Mouse (Mus musculus) thymus, postnatal 10 days (tissue): ENCODE results near the gene Scnn1g.

Source experiments
- DNase-seq, 2 experiments: peaks; one replicate each; pipeline ENCODE4 v3.0.0; 2021; ENCODE audit warnings: low spot score in 2 of 2

Gene Scnn1g

DNA sequence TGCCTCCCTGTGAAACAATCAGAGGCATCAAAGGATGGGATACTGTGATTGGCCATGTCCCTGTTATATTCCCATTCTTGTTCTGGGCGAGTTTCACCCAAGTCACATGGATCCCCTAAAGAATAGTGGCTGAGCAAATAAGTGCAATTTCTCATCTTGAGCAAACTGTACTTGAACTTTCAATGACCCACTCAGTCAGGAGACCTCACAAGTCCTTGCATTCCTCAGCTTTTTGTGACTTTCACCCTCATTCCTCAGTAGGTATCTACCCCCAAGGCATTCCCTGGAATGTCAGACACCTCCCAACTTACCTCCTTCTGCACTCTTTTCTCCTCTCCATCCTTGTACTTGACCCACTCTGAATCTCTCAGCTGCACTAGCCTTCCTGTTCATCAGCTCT lies 44.3 kb downstream of the Scnn1g start:
- no peak for DNase-seq

DNA sequence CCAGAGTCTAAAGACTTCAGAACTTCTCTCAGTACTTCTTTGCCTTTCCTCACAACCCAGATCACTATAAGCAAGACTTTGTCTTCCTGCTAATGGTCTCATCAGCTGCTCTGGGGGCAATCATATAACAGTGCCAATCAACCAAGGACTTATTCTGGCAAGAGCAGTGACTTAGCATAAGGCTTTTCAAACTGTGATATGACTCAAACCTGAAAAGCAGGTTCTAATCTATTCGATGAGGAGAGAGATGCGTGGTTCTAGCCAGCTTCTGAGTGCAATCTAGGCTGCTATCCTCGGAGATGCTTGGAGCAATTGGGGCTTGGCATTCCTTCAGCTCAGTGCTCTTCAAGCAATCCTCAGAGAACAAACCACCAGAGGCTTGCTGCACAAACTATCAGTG lies 44.7 kb downstream of the Scnn1g start:
- no peak for DNase-seq

DNA sequence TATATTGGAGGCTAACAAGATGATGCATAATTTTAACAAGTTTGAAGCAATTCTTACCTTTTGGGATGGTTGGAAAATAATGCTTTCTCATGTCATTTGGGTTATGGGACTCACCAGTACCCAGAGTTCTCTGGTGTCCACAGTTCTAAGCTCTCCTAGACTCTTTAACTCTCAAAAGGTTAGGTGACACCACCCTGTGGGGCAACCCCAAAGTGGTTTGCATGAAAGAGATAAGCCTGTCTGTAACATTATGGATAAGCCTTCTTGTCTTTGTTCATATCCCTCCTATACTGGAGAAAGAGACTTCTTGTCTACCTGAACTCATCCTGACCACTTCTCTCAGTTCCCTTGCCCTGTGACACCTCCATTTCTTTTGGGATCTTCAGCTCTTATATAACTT lies 45.1 kb downstream of the Scnn1g start:
- no peak for DNase-seq

DNA sequence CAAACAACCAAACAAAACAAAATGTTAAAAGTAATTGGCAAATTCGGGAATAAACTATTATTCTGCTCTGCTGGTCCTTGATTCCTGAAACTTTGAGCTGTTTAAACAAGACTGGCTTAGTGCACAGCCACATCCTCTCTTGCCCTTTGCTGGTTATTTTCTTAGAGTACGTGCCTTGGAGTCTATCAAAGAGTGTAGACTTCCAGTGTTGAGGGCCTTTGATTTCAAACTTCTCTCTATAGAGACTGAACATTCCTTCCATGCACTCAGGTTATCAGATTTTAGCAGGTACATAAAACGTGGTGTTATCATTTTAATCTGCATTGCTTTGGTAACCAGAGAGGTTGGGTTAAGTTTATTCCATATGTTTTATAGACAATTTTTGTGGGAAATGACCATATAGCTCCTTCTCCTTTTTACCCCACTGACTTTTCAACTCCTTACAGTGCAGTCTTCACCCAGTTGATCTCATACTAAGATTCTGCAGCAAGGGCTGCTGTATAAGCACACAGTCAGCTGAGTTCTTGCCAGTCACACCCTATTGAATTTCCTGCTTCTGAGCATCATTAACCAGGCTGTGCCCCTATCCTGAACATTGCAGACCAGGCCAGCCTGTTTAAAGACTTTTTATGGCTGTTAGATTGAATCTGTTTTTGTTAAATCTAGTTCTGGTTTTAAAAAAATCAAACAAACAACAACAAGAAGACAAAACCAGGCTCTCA lies 48.1 kb downstream of the Scnn1g start:
- no peak for DNase-seq

DNA sequence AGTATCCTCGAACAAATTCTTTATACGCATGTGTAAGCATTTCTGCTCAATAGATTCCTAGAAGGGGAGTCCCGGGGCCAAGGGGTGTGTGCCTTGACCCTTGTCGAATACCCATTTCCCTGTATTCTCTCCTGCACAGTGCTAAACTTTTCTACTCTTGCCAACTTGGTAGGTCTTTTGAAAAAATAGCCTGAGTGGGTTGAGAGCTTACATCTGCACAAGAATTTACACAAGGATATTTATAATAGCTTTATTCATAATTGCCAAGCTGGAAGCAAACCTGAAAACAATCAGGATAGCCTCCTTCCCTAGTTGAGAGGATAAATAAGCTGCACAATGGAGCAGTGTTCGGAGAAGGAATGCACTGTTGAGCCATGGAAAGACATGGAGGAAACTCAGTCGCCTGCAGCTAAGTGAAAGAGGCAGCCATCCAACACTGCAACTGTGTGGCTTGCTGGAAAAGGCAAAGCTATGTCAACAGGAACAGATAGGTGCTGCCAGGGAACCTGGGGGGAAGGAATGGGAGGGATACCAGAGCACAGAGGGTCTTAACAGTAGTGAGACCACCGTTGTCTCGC lies 51.5 kb downstream of the Scnn1g start:
- no peak for DNase-seq

DNA sequence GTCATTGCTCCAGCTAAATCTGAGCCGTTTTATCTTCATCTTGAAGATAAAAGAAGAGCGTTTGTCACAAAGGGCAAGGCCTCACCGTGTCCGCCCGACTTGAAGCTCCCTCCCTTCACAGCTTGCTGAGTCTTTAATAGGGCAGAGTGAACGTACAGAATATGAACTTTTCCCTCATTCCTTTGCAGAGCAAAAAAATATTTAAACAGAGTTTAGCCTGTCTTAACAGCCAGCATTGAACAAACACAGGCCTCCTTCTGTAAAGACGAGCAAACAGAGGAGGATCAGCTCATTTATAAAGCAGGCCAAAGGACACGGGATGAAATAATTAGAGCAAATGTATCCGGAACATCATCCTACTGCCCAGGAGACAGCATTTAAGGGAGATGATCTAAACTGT lies 63.5 kb downstream of the Scnn1g start:
- no peak for DNase-seq

DNA sequence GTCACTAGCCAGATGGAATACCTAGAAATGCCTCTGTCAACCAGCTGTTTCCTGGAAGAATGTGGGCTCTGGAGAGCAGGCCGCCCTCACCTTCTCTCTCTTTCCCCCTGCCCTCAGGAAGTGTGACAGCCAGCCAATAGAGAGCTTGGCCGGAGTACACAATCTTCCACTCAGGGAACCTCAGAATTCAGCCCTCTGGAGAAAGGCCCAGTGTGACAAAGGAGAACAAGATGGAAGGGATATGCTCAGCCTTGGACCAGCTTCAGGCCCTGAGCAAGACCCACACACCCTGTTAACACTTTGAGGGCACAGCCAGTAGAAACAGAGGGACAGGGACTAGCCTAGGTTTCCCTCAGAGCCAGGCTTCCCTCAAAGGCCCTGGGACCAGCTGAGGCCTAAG lies 68.2 kb downstream of the Scnn1g start:
- no peak for DNase-seq

DNA sequence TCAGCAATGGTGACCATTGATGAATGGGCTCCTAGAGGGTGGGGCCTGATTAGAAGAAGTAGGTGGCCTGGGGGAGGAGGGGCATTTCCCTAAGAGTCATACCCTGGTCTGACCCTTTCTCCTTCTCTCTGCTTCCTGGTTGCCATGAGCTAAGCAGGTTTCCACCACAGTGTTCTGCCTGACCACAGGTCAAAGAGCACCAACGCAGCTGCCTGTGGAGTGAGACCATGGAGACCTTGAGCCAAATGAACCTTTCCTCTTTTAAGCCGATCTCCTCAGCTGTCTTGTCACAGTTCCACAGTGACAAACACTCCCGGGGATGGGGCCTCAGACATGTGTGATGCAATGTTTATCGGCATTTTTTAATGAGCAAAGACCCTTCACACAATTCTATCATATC lies 68.7 kb downstream of the Scnn1g start:
- DNase-seq, result no peak

DNA sequence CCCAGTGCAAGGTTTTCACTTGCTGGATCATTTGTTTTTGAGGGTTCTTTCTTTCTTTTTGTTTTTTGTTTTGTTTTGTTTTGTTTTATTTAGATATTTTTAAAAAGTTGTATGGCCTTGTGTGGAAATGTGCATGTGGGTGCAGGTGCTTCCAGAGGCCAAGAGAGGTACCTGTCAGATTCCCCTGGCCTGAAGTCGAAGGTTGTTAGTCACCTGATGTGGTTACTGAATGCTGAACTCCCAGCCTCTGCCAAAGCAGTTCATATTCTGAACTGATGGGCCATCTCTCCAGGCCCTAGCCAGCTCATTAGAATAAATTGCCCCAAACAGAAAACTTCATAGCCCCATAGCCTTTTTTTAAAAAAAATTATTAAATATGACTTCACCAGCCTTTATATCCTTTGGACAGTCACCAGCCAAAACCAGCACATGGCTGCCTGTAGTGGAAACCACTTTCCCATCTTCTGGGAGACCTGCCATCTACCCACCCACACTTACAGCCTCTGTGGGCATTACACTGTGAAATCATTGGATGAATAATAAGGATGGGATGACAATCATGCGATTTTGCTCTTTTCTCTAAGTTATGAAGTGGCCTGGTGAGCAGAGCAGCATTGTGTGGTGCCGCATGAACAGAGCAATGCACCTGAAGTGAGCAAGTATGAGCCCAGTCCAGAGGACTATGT lies 71.7 kb downstream of the Scnn1g start:
- DNase-seq, result no peak

DNA sequence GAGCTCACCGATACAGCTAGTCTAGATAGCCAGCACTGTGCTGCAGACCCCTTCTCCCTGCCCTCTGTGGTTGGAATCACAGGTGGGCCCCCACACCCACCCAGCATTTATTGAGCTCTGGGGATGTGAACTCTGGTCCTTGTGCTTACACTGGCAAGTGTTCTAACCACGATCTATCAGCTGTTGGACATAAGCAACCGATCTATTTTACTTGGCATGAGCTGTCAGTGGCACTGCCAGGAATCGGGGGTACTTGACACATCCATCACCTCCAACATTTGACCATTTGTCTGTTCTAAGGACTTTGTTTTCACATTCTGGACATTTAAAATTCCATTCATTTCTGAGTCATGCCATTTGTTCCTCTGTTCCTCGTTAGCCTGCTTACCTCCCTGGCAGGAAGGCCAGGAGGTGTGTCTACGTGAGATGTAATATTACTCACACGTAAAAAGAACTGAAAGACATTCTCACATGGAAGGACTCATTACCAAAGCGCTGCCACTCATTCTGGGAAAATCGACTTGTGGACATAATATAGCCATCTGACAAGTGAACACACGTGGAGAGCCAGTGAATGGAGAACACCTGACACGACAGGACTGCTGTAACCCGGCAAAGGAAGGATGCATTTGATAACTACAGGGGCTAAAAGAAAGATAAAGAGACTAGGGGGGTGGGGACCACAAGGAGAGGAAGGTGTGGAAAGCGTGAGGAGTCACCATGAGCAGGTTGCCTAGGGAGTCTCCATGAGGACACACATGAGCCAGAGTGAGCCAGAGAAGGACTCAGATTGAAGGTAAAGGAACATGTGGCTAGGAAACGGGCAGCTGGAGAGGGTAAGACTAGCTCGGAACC lies 73.7 kb downstream of the Scnn1g start:
- no peak for DNase-seq
